Mouse (Mus musculus) neural tube, embryonic 13.5 days (tissue): ENCODE data around the gene Nol8. TPM values are rescaled to one million over a fixed set of nuclear protein-coding genes. Genes with fewer than 3 reads are reported as not detected.

Experiments
- ATAC-seq: fragments of 200-750 bp; cut with Nextera tagmentation; 2 replicates; pipeline ENCODE4 v1.8.0; 2017; ENCODE audit warnings: low read depth, mild to moderate bottlenecking, moderate TSS enrichment, moderate library complexity
- H3K27ac ChIP-seq: fragments of 300-500 bp; sonication (generic); replicated peaks from 2 replicates; pipeline ENCODE4 v1.5.1; 2015; ENCODE audit warnings: moderate library complexity, mild to moderate bottlenecking, inconsistent platforms
- H3K27me3 ChIP-seq: fragments of 300-500 bp; sonication (generic); 2 replicates; pipeline ENCODE4 v1.6.1; 2015; ENCODE audit warnings: mild to moderate bottlenecking, inconsistent platforms
- H3K36me3 ChIP-seq: fragments of 300-500 bp; sonication (generic); 2 replicates; pipeline ENCODE4 v1.6.1; 2015; ENCODE audit warnings: mild to moderate bottlenecking, inconsistent platforms
- H3K4me1 ChIP-seq: fragments of 300-500 bp; sonication (generic); replicated peaks from 2 replicates; pipeline ENCODE4 v1.6.1; 2015; ENCODE audit warnings: inconsistent platforms
- H3K4me2 ChIP-seq: fragments of 300-500 bp; sonication (generic); 2 replicates; pipeline ENCODE4 v1.6.1; 2015; ENCODE audit warnings: inconsistent platforms, mild to moderate bottlenecking, moderate library complexity
- H3K4me3 ChIP-seq: fragments of 300-500 bp; sonication (generic); 2 replicates; pipeline ENCODE4 v1.5.1; 2015; ENCODE audit warnings: mild to moderate bottlenecking, inconsistent platforms
- H3K9ac ChIP-seq: fragments of 300-500 bp; sonication (generic); 2 replicates; pipeline ENCODE4 v1.6.1; 2015; ENCODE audit warnings: moderate library complexity, mild to moderate bottlenecking, inconsistent platforms
- H3K9me3 ChIP-seq: fragments of 300-500 bp; sonication (generic); 2 replicates; pipeline ENCODE4 v1.6.1; 2016; ENCODE audit warnings: inconsistent platforms
- WGBS: fragments of 180-500 bp; shearing (Covaris S2); methylation state at CpG from one replicate; pipeline ENCODE4 v1.1.7; 2015; 5-methylcytosine and 5-hydroxymethylcytosine counted together
- polyA plus RNA-seq: library from polyadenylated mRNA; unstranded; fragments of >200 nt; fragmentation: Nextera tagmentation; extraction: Ambion mirVana; gene quantifications from 2 replicates; pipeline ENCODE4 v1.2.1, GENCODE M21; 2015

Gene Nol8
- 19.4 and 22.5 TPM in 2 replicates for polyA plus RNA-seq

- H3K9ac ChIP-seq, result peak within 1 kb of the TSS; percentile 75
- no peak within 1 kb of the TSS for H3K27ac ChIP-seq
- WGBS, result under 1% methylated on average over 64 of the region's 68 CpGs
- no peaks in the 10 kb centered on the region for H3K9me3 ChIP-seq
- ATAC-seq, result peak; percentile 100
- peaks cover 17% of the 10 kb centered on the region for H3K36me3 ChIP-seq
- H3K4me1 ChIP-seq, result peaks cover 23% of the 10 kb centered on the region
- H3K4me2 ChIP-seq, result peak within 1 kb of the TSS; percentile 95
- no peaks in the 10 kb centered on the region for H3K27me3 ChIP-seq
- peak within 1 kb of the TSS; percentile 80 for H3K4me3 ChIP-seq
These were observed at the start of gene Nol8, which contains the start of gene Cenpp for GRCm38 (mm10) chr13:49652481-49653179. Gene Nol8, plus strand, starts transcription at chr13:49653078. Gene Cenpp, minus strand, starts transcription at chr13:49652785.

- no peak overlapping the region for H3K4me2 ChIP-seq
- no peaks in the 10 kb centered on the region for H3K27me3 ChIP-seq
- H3K4me1 ChIP-seq, result no peaks in the 10 kb centered on the region
- H3K27ac ChIP-seq, result no peak overlapping the region
- no peaks in the 10 kb centered on the region for H3K9me3 ChIP-seq
- H3K36me3 ChIP-seq, result no peaks in the 10 kb centered on the region
- ATAC-seq, result no peak
- H3K4me3 ChIP-seq, result no peak overlapping the region
- no peak overlapping the region for H3K9ac ChIP-seq
These were observed 49.3 kb upstream of the Nol8 start for GRCm38 (mm10) chr13:49603603-49604002.

GRCm38 (mm10) chr13:49607714-49608113 is 45.2 kb upstream of the Nol8 start, which contains the start of gene Ogn:
Gene Ogn, plus strand, starts transcription at chr13:49608046.
- ATAC-seq, result no peak
- H3K4me2 ChIP-seq, result 0 out of 2 replicates have a peak within 1 kb of the TSS, but pooled peaks have one; percentile 13
- H3K9ac ChIP-seq, result no peak within 1 kb of the TSS
- WGBS, result 70% methylated on average over 4 of the region's 4 CpGs
- no peaks in the 10 kb centered on the region for H3K4me1 ChIP-seq
- no peaks in the 10 kb centered on the region for H3K36me3 ChIP-seq
- no peaks in the 10 kb centered on the region for H3K27me3 ChIP-seq
- no peaks in the 10 kb centered on the region for H3K9me3 ChIP-seq
- H3K4me3 ChIP-seq, result no peak within 1 kb of the TSS
- no peak within 1 kb of the TSS for H3K27ac ChIP-seq

GRCm38 (mm10) chr13:49608589-49609322 is 44.1 kb upstream of the Nol8 start:
- ATAC-seq, result no peak
- no peaks in the 10 kb centered on the region for H3K4me1 ChIP-seq

GRCm38 (mm10) chr13:49617021-49617420 is 35.9 kb upstream of the Nol8 start:
- Histone ChIP-seq H3K36me3 (no peaks in the 10 kb centered on the region), H3K4me3 (no peak overlapping the region), H3K27ac (no peak overlapping the region), H3K27me3 (no peaks in the 10 kb centered on the region), H3K9ac (no peak overlapping the region), H3K9me3 (no peaks in the 10 kb centered on the region), H3K4me2 (no peak overlapping the region), H3K4me1 (no peaks in the 10 kb centered on the region)
- no peak for ATAC-seq
- WGBS, result 92% methylated on average over 3 of the region's 3 CpGs

More at GRCm38 (mm10) chr13:49608589-49609322, 44.1 kb upstream of the Nol8 start:
- Histone ChIP-seq H3K36me3 (no peaks in the 10 kb centered on the region), H3K27ac (no peak overlapping the region), H3K4me2 (0 out of 2 replicates have a peak overlapping the region, but pooled peaks have one; percentile 13), H3K9ac (no peak overlapping the region), H3K27me3 (no peaks in the 10 kb centered on the region), H3K4me3 (no peak overlapping the region), H3K9me3 (no peaks in the 10 kb centered on the region)
- WGBS, result 83% methylated on average over 4 of the region's 4 CpGs

- H3K4me2 ChIP-seq, result no peak overlapping the region
- H3K4me3 ChIP-seq, result no peak overlapping the region
- no peak overlapping the region for H3K9ac ChIP-seq
- no peak overlapping the region for H3K27ac ChIP-seq
- ATAC-seq, result no peak
- no peaks in the 10 kb centered on the region for H3K27me3 ChIP-seq
- no peaks in the 10 kb centered on the region for H3K4me1 ChIP-seq
- no peaks in the 10 kb centered on the region for H3K36me3 ChIP-seq
- H3K9me3 ChIP-seq, result no peaks in the 10 kb centered on the region
These were observed 34.5 kb upstream of the Nol8 start for GRCm38 (mm10) chr13:49618365-49618764.

- Histone ChIP-seq H3K4me1 (no peaks in the 10 kb centered on the region), H3K4me3 (no peak overlapping the region), H3K9me3 (no peaks in the 10 kb centered on the region), H3K4me2 (no peak overlapping the region), H3K27me3 (no peaks in the 10 kb centered on the region), H3K27ac (no peak overlapping the region), H3K36me3 (no peaks in the 10 kb centered on the region), H3K9ac (no peak overlapping the region)
- ATAC-seq, result no peak
- WGBS, result 80% methylated on average over 1 of the region's 1 CpGs
These were observed 29.7 kb upstream of the Nol8 start for GRCm38 (mm10) chr13:49623216-49623615.

GRCm38 (mm10) chr13:49628167-49628566 is 24.7 kb upstream of the Nol8 start:
- no peaks in the 10 kb centered on the region for H3K36me3 ChIP-seq
- no peak overlapping the region for H3K27ac ChIP-seq
- ATAC-seq, result no peak
- H3K9me3 ChIP-seq, result no peaks in the 10 kb centered on the region
- H3K27me3 ChIP-seq, result no peaks in the 10 kb centered on the region
- no peaks in the 10 kb centered on the region for H3K4me1 ChIP-seq
- H3K9ac ChIP-seq, result no peak overlapping the region
- H3K4me3 ChIP-seq, result no peak overlapping the region
- H3K4me2 ChIP-seq, result no peak overlapping the region

GRCm38 (mm10) chr13:49629076-49629475 is 23.8 kb upstream of the Nol8 start:
- Histone ChIP-seq H3K9me3 (no peaks in the 10 kb centered on the region), H3K36me3 (no peaks in the 10 kb centered on the region), H3K4me1 (no peaks in the 10 kb centered on the region), H3K27ac (no peak overlapping the region), H3K4me2 (no peak overlapping the region), H3K27me3 (no peaks in the 10 kb centered on the region), H3K9ac (no peak overlapping the region), H3K4me3 (no peak overlapping the region)
- 86% methylated on average over 2 of the region's 2 CpGs for WGBS
- no peak for ATAC-seq

- Histone ChIP-seq H3K4me3 (no peak overlapping the region), H3K4me1 (no peaks in the 10 kb centered on the region), H3K27me3 (no peaks in the 10 kb centered on the region), H3K9me3 (no peaks in the 10 kb centered on the region), H3K27ac (no peak overlapping the region), H3K36me3 (no peaks in the 10 kb centered on the region), H3K4me2 (no peak overlapping the region), H3K9ac (no peak overlapping the region)
- no peak for ATAC-seq
- WGBS, result 94% methylated on average over 2 of the region's 2 CpGs
These were observed 12.9 kb upstream of the Nol8 start for GRCm38 (mm10) chr13:49639965-49640364.

GRCm38 (mm10) chr13:49642650-49643049 is 10.2 kb upstream of the Nol8 start:
- no peak overlapping the region for H3K27ac ChIP-seq
- no peak for ATAC-seq
- no peaks in the 10 kb centered on the region for H3K27me3 ChIP-seq
- H3K36me3 ChIP-seq, result no peaks in the 10 kb centered on the region
- no peak overlapping the region for H3K4me3 ChIP-seq
- no peak overlapping the region for H3K4me2 ChIP-seq
- H3K4me1 ChIP-seq, result no peaks in the 10 kb centered on the region
- no peak overlapping the region for H3K9ac ChIP-seq
- WGBS, result 82% methylated on average over 6 of the region's 6 CpGs
- no peaks in the 10 kb centered on the region for H3K9me3 ChIP-seq

- Histone ChIP-seq H3K4me1 (no peaks in the 10 kb centered on the region), H3K36me3 (no peaks in the 10 kb centered on the region), H3K9ac (no peak overlapping the region), H3K4me2 (no peak overlapping the region), H3K27ac (no peak overlapping the region), H3K27me3 (no peaks in the 10 kb centered on the region), H3K9me3 (no peaks in the 10 kb centered on the region), H3K4me3 (no peak overlapping the region)
- no peak for ATAC-seq
These were observed 9.1 kb upstream of the Nol8 start for GRCm38 (mm10) chr13:49643669-49644362.
